Mouse (Mus musculus) E14TG2a.4 (cell line): Measurements from ENCODE around the gene Sdhb.

Experiments
- CTCF ChIP-seq: conservative IDR thresholded peaks from 2 replicates; pipeline ENCODE4 v1.5.1; 2014; ENCODE audit warnings: low read length
- NANOG ChIP-seq: IDR thresholded peaks from 2 replicates; pipeline ENCODE4 v1.6.1; 2014; ENCODE audit warnings: borderline replicate concordance, low read length, mixed read lengths
- POU5F1 ChIP-seq: IDR thresholded peaks from 2 replicates; pipeline ENCODE4 v1.6.1; 2014; ENCODE audit warnings: low read length, borderline replicate concordance

GRCm38 (mm10) chr4:141024052-141024451 is 63.0 kb downstream of the Sdhb start:
- no peak for TF ChIP-seq CTCF
- TF ChIP-seq NANOG, result no peak
- no peak for TF ChIP-seq POU5F1
